Mouse (Mus musculus) regulatory T cell (primary cell): ENCODE data around the gene R3hdm4.
"Not testable (repeated sequence)": the region's sequence is repeated elsewhere in the genome, so short reads cannot be mapped to it uniquely, and the experiment has no call there.

Source experiments
- in situ Hi-C: fragments of 300-600 bp; cut with MboI, MseI; formaldehyde crosslinking; loops from one replicate; pipeline ENCODE4 v1.15.1; 2025; ENCODE audit warnings: high pct_unique_total_duplicates

Gene R3hdm4

GRCm38 (mm10) chr10:79920958-79921535 is at the start of gene R3hdm4:
Gene R3hdm4, minus strand, starts transcription at chr10:79921208.
- in situ Hi-C loops, result loop anchor here (5.0 kb wide), 1 partner anchor 89 kb away; no protein-coding TSS in a partner anchor

DNA sequence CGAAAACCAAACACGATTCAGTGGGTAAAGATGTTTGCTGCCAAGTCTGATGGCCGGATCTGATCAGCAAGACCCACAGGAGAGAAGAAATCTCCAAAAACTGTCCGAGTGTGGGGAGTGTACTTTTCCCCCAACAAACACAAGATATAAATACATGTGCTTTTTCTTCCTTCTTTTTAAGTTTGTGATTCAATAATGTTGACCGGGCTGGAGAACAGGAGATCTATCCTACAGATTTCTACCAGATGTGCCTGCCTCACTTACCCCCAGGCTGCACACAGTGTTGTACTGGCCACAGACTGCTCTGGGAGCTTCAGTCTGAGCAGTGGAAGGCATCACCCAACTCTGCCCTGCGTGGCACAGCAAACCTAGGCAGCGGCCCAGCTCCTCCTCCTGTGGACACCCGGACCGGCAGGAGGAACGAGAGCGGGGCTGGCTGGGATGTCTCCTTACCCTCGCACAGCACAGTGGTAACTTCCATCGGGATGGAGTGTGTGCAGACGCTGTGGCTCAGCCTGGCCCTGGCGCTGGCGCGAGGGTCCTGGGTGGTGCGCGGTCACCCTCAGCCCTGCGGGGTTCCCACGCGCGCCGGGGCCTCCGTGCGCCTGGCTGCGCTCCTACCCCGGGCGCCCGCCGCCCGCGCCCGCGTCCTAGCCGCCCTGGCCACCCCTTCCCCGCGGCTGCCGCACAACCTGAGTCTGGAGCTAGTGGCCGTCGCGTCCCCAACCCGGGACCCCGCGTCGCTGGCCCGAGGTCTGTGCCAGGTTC is 49.6 kb upstream of the R3hdm4 start, which contains the start of gene Grin3b:
TSS of gene Grin3b (plus strand) at position 301 of the 768 bp plus-strand sequence.
- in situ Hi-C loops, result no loop called here

DNA sequence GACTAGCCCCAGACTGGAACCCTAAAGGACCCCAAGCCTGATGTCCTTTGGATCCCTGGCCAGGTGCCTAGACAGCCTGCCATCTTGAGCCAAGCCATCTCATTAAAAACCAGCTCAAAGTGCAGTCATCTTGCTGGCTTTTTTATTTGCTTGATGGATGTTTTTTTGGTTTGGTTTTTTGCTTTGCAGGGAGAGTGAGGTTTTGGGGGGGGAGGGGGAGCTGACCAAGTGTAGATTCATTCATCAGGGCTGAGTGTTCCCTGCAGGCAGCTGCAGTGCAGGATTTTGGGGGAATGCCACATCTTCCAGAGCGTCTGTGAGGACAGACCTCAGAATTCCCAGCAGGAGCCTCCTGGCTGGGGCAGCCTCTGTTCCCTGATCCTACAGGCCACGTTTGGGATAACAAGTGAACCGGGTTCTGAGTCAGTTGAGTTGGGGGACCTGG is 48.1 kb upstream of the R3hdm4 start:
- in situ Hi-C loops, result no loop called here

GRCm38 (mm10) chr10:79968181-79968580 is 47.2 kb upstream of the R3hdm4 start:
- in situ Hi-C loops, result no loop called here

DNA sequence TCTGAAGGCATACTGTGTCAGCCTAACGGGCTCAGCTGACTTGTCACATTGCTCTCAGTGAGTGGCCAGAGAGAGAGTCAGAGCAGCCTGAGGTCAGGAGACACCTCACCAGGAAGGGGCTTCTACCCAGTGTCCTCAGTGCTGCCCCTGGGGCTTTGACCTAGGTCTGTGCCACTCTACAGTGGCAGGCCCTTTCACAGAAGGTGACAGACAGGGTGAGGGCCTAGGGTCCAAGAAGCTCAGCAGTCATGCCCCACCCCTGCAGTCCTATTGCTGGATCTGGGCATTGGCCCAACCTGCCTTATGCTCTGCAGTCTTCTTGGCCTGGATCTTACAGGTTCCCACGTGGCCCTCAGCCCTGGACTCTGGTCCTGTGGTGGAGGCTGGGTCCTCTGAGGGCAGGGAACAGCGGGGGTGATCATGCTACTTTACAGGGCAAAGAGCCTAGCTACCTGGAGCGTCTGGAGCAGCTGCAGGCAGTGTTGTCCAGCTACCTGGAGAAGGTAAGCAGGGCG is 45.9 kb upstream of the R3hdm4 start:
- in situ Hi-C loops, result no loop called here

GRCm38 (mm10) chr10:79965325-79965724 is 44.3 kb upstream of the R3hdm4 start:
- in situ Hi-C loops, result no loop called here

DNA sequence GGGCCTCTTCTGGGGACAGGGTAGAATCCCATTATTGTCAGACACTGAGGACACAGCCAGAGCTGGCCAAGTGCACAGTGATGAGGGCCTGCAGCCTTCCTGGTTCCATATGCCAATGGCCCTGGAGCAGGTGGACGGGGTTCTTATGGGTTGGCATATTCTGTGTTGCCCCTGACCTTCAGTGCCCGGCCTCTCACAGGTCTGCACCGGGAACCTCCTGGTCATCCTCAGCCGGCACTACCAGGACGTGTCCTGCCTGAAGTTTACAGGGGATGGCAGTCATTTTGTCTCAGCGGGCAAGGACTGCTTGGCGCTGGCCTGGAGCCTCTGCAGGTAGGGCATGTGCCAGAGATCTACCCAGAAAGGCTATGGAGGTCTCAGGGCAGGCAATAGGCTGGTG is 43.7 kb upstream of the R3hdm4 start:
- in situ Hi-C loops, result no loop called here

GRCm38 (mm10) chr10:79960671-79961294 is 39.8 kb upstream of the R3hdm4 start:
- in situ Hi-C loops, result no loop called here

DNA sequence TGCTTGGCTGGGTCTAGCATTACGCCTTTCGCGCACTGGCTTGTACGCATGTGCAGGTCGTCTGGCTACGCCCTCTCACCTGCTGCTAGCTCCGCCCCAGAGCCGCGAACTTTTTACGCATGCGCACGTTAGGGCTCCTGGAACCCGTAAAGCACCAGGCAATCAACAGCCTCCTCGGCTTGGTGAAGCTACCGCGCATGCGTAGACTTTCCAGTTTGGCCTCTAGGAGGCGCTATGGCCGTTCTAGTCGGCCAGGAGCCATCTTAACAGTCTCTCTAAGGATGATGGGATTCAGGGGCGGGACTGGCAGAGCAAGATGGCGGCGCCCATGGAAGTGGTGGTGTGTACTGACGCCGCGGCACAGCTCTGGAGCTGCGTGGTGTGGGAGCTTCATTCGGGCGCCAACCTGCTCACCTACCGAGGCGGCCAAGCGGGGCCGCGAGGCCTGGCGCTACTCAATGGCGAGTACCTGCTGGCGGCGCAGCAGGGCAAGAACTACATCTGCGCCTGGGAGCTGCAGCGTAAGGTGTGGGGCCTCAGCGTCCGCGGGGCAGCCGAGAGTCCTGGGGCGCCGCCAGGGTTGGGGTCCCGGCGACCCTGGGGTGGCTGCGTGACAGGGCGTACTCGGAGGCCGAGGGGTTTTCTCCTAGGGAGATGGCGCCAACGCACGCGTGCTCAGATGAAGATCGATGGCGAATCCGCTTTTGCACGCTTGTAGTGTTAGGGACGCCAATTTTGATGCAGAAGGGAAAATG is 39.0 kb upstream of the R3hdm4 start, which contains the start of gene Wdr18:
TSS of gene Wdr18 (plus strand) at position 306 of the 755 bp plus-strand sequence.
- in situ Hi-C loops, result no loop called here

GRCm38 (mm10) chr10:79959412-79959811 is 38.4 kb upstream of the R3hdm4 start:
- in situ Hi-C loops, result not testable (repeated sequence)

DNA sequence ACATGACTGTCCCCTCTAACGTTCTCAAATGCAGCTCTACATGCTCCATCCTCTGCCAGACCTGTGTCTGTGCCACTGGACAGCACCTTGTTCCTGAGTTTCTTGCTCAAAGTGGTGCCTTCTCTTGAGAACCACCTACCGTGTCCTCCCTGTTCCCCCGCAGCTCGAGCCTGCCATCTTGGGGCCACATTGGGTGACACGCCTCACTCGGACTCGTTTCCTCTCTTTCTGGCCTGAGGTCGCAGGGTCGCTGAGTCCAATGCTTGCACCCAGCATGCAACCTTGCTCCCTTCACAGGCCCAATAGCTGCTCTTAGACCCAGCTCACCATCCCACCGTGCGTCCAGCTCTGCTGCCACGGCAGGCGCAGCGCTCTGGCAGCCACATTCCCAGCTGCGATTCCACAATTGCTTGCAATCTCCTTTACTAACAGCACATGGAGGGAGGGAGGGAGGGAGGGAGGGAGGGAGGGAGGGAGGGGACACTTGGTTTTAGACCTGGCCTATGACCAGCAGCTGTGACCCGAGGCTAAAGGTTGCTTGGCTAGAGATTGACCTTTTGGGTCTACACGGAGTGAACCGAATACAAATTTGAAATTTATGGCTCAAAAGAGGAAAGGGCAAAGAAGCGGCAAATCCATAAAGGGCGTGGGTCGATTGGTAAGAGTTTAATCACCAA is 37.3 kb upstream of the R3hdm4 start:
- in situ Hi-C loops, result no loop called here

GRCm38 (mm10) chr10:79956643-79957154 is 35.7 kb upstream of the R3hdm4 start:
- in situ Hi-C loops, result no loop called here

DNA sequence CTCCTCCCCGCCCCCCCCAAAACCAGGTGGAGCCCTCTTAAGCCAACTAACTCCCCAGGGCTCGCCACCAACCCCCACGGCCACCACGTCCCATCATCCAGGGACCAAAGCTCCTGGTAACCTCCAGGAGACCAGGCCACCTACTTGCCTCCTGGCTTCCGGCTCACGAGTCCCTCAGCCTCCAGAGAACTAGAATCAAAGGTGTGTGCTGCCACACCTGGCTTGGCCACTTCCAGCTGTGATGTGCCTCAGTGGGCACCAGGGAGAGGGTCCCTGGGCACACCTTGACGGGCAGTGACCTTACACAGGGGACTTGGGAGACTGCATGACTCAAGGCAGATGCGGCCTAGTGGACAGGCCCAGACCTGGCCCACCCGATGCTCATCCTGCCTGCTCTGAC is 34.7 kb upstream of the R3hdm4 start:
- in situ Hi-C loops, result no loop called here

DNA sequence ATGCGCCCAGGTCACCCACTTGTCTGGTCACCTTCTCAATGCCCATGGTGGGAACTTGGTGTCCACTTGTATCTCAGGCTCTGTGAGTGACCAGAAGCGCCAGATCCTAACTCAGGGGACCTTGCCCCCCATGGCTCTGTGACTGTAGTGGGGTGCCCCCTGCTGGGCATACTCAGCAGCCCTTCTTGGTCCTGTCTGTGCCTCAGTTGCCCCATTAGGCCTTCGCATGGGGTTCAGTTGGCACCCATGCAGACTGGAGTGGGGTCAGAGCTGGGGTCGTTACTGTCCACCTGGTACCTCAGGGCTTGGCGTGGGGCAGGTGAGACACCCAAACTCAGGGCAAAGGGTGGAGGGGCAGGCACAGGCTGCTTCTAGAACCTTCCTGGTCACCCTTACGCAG is 32.9 kb upstream of the R3hdm4 start:
- in situ Hi-C loops, result no loop called here

GRCm38 (mm10) chr10:79950661-79951060 is 29.7 kb upstream of the R3hdm4 start:
- in situ Hi-C loops, result no loop called here

GRCm38 (mm10) chr10:79949873-79950272 is 28.9 kb upstream of the R3hdm4 start:
- in situ Hi-C loops, result no loop called here

DNA sequence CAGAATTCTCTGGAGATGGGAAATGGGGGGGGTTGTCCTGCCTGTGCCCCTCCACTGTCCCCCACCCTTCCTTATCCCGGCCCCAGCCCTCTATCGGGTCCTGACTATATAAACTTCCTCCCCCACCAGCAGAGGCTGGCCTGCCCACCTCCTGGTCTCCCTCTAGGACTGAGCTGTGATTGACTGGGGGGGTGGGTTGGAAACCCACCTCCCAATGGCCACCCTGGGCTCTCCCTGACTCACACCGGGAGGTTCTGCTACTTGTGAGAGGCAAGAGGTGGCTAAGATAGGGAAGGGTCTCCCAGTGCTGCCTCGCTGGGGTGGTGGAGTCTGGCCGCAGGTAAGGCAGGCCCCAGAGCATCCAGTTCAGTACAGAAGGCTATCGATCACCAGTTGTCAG is 26.5 kb upstream of the R3hdm4 start:
- in situ Hi-C loops, result no loop called here

- in situ Hi-C loops, result no loop called here
Measured at GRCm38 (mm10) chr10:79946752-79947322, 25.8 kb upstream of the R3hdm4 start.

- in situ Hi-C loops, result no loop called here
Measured at GRCm38 (mm10) chr10:79945507-79946234, 24.7 kb upstream of the R3hdm4 start.

GRCm38 (mm10) chr10:79943471-79943901 is 22.5 kb upstream of the R3hdm4 start:
- in situ Hi-C loops, result no loop called here
